Mouse (Mus musculus) heart, postnatal 36 days (tissue): ENCODE results near the gene Lhx9. TPM values are rescaled to one million over a fixed set of nuclear protein-coding genes. Genes with fewer than 3 reads are reported as not detected.

Experiments
- DNase-seq, 2 experiments: peaks; one replicate each; pipeline ENCODE4 v3.0.0; 2021 to 2022
- intact Hi-C: fragments of 180-260 bp; cut with DNase I; formaldehyde crosslinking; loops from one replicate; pipeline ENCODE4 v1.15.1; 2025
- total RNA-seq, 2 experiments: library from RNA; stranded (reverse); gene quantifications; 2 replicates each; pipeline ENCODE4 v1.2.3; 2021

Gene Lhx9
- total RNA-seq, 2 experiments from 2014 or later: not detected

DNA sequence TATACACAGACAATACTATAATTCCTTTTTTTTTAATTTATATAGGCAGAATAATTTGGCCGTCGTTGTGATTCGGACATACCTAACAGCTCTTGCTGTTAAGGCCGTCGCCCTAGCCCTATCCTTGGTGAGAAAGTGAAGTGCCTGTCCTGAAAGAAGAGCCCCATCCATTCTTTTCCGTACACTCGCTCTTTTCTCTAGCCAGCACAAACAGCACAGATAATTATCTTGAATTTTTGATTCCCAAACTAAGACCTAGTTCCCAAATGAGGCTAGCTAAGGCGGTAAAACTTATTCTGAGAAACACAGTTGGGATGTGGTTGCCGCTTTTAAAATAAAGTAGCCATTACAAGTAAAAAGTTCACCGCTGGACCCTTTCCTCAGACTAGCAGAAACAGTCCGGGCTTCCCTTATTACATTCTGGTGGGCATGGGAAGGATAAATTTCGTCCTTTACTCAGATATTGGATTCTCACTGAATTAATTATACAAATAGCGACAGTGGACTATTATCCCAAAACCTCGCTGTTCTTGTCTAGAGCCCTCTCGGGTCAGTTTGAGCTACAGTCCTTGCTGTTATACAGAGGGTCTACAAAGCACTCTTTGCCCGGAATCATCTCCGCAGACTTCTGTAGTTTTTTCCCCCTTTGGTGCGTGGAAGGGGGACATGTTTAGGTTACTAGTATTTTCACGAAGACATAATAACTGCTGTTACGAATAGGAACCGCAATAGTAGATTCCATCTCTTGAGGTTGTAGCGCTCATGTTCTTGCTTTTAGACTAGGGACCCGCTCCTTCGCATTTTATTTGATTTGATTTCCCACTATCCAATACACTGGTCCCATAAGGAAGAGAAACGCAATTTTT lies 7.7 kb downstream of the Lhx9 start:
- no peak for DNase-seq
- intact Hi-C loops: no loop called here

DNA sequence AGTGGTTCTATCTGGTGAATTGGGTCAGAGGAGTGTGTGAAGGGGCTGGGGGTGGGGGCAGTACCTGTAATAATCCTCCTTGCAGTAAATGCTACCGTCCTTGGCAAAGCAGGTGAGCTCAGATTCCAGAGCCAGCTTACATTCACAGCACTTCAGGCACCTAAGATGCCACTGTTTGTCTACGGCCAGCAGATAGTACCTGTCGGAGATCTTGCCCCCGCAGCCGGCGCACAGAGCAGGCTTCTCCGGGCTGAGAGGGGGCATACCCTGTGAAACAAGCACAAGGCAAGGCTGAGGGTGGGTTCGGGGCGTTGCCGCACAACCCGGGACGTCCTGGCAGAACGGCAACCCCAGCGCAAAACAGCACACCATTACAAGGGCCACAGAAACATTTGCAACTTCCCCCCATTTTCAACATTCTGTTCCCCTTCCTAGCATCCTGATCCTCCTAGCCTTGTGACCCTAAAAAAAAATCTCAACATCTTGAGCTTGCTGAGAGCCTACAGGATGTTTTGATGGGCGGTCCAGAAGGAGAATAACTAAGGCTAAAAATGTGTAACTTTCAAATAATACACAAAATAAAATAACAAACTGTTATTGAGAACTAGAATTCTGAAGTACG lies 8.5 kb downstream of the Lhx9 start:
- DNase-seq: no peak
- intact Hi-C loops: loop anchor here (5.0 kb wide), 1 partner anchor 513 kb away; no protein-coding TSS in a partner anchor

DNA sequence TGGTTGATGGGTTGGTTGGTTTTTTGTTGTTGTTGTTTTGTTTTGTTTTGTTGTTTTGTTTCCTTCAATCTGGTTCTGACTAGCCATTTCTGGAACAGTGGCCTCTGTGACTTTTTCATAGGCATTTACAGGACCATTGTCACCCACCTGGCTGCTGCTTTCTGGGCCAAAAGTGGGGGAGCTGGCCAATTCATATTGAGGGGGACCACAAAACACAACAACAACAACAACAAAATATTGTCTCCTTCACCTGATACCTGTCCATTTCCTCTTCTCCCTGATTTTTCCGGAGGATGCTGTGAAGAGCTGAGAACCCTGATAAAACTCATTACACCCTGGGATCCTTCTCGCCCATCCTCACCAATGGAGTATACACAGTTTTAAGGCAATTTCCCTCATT lies 9.1 kb downstream of the Lhx9 start:
- no peak for DNase-seq
- intact Hi-C loops: loop anchor here (5.0 kb wide), 1 partner anchor 512 kb away; no protein-coding TSS in a partner anchor

DNA sequence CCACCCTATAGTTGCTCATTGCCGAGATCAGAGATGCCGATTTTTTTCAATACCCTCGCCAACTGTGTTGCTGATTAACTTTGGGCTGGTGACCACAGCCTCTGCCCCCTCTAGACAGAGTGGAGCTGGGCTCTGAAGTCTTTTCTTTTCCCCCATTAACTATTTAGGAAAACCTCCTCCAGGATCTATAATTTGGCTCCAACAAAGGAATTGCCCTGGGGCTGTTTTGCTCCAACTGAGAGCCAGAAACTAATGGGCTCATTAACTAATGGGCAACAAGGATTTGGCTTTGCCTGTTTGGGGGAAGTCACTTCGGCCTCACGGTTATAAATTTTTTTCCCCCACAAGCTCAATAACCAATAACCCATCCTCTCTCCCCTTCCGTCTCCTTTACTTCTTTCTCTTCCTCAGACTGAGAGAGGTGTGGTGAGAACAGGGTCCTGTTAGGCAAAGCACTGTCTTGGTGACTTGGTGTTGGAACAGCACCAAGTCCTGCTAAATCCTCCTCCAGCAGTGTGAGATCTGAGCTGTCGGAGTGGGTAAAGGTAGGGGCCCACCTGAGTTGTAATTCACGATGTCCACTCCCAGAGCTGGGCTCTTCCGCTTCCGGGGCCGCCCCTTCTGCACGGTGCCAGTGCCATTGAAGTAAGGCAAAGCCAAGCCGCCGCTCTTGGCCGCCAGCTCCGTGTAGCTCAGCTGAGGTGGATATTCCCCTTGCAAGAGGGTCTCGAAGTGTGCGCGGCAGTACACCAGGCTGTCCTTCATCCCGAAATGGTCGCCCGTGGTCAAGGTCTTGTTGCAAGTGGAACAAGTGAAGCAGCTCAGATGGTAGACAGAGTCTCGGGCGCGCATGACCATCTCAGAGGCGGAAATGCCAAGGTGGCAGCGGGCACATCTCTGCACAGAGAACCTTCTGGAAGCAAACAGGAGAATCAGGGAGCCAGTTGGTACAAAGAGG lies 10.3 kb downstream of the Lhx9 start:
- intact Hi-C loops: loop anchor here (5.0 kb wide), 1 partner anchor 511 kb away; no protein-coding TSS in a partner anchor
- DNase-seq: no peak

DNA sequence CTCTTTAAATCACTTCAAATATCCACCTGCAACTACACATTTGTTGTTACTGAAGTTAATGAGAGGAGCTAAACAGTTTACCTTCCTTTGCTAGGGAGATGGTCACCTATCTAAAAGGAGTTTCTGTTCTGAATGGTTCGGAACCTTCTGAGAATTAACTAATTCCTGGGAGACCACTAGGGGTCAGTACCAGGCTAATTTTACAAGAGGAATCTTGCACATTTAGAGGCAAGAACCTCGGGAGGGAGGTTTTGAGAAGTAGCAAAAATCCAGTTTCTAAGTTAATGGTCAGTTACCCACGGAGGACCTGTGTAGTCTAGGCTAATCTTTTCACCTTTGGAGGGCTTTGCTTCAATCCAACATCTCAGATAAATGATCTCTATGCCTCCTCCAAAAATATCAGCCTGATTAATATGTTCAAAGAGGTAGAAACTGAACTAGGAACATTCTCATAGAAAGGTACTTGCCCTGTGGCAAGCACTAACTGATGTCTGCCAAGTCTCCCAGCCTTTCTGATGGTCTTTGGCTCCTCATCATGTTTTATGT lies 12.9 kb downstream of the Lhx9 start:
- no peak for DNase-seq
- intact Hi-C loops: loop anchor here (1.0 to 5.0 kb wide), 4 partner anchors 248 to 508 kb away; no protein-coding TSS in a partner anchor

DNA sequence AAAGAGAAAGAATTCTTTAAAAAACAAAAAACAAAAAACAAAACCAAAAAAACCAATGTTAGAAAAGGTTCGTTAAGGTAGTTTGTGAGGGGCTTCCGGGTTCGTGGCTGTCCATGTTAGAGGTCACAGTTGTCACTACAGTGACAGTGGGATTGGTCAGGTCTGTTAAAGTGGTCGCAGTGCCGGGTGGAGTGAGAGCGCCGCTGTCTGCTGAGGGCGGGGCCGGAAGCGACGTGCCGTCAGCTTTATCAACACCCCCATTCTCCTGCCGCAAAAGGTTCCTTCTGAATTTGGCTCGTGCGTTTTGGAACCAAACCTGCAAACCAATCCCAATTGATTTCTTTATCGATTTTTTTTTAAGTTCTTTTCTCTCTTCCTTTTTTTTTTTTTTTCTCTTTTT lies 17.1 kb downstream of the Lhx9 start:
- no peak for DNase-seq
- intact Hi-C loops: no loop called here

DNA sequence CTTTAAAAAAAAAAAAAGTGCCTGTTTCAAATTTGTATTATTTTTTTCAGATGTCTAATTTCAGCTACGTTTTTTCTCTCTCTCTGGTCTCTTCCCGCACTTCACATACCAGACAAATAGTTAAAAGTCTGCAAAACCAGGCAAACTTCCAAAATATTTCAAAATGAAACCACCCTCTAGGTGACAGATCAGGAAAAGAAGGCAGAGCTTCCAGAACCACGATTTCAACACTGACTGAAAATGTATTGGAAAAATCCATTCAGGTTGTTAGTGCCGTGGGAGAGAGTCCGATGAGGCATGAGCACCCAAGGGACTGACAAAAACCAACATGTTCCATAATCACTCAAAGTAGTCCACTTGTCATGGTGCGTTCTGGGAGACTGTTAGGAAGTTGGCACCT lies 21.5 kb downstream of the Lhx9 start:
- intact Hi-C loops: no loop called here
- DNase-seq: no peak

DNA sequence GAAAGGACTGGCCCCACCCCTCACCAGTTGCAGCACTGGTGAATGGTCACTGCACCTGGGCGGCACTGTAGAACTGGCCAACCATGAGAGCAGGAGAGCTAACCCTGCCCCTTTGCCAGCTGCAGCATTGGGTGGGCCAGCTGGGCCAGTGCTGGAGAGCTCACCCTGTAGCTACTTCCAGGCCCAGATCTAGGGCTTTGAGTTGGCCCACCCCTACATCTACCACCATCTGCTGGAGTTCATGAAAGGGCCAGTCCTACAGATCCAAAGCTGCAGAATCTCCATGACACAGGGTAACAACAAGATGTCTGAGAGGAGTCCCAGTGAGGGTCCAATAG lies 25.4 kb downstream of the Lhx9 start:
- intact Hi-C loops: no loop called here
- no peak for DNase-seq

DNA sequence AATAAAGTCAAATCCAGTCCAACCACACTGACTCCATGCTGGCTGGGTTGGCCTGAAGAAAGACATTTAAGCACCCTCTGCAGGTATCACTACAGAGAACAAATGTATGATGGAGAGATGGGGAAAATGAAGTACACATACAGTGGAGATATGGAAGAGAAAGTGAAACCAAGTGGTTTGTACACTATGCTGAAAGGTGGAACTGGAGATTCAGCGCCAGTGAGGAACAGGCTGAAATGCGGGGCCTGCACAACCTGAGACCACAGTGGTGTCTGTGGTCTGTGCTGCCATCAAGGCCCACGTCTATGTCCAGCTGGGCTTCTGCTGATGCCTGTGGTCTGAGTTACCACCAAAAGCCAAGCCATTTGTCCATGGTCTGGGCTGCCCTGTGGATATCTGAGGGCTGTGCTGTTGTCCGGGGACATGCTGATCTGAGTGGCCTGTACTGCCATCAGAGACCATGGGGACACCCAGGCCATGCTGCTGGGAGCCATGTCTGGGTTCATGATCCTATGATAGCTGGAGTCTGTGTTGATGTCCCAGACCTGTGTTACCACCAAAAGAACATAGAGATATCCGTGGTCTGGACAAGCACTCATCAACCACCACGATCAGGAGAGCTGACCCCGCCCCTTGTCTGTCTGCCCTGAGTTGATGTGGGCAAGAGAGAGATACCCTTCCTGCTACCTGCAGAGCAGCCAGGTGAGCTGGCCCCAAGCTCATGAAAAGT lies 26.0 kb downstream of the Lhx9 start:
- no peak for DNase-seq
- intact Hi-C loops: no loop called here

DNA sequence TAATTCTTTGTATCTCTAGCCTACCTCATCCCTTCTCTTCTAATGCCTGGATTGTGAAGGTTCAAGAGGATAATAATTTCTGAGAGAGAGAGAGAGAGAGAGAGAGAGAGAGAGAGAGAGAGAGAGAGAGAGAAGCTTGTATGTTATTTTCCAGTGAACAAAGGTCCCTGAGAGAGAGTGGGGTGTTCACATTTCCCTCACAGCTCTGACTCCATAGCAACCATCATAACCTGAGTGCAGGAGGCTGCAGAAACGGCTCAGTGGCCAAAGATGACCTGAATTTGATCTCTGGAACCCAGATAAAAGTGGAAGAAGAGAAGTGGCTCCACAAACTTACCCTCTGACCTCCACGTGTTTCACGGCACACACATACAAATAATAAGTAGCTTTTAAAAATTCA lies 46.6 kb downstream of the Lhx9 start:
- intact Hi-C loops: no loop called here

DNA sequence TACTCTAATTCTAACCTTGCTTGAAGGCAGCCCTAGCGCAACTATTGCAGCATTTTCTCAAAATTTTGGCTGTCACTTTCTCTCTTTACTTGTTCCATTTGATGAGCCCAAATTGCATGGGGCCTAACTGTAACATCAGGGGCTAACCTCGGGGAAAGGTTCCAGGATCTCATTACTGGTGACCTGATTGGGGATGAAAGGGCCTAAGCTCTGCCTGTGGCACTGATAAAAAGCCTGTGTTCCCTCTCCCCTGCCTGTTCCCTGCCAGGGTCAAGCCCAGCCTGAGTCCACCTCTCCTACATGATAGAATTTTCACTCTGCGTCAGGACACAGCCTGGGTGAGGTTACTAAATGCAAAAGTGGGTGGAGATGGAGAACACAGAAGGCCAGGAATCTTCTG lies 47.1 kb downstream of the Lhx9 start:
- intact Hi-C loops: no loop called here

More for the DNA sequence above, 46.6 kb downstream of the Lhx9 start:
- no peak for DNase-seq

DNA sequence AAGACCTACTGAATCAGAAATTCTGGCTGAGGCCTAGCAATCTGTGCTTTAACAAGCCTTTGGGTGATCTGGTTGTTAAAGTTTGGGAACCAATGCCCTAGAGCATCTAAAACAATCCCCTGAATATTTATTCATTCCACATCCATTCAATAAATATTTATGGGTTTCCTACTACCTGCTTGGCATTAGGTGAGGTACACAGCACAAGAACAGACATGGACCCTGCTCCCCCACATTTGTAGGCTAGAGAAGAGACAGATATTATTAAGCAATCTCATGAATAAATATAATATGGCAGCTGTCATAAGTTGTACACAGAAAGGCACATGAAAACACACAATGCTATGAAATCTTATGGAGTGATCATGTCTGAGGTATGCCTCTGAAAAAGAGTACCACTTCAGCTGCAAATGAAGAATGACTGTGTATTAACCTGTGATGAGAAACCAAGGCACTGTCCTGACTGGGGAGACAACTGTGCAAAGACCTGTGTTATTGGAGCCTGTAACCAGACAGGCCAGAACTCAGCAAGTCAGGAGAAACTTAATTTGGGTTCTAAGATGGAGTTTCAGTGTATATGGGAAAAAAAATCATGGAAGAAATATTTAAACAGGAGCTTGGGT lies 48.6 kb downstream of the Lhx9 start:
- intact Hi-C loops: no loop called here
- no peak for DNase-seq

More for the DNA sequence above, 47.1 kb downstream of the Lhx9 start:
- DNase-seq: no peak

DNA sequence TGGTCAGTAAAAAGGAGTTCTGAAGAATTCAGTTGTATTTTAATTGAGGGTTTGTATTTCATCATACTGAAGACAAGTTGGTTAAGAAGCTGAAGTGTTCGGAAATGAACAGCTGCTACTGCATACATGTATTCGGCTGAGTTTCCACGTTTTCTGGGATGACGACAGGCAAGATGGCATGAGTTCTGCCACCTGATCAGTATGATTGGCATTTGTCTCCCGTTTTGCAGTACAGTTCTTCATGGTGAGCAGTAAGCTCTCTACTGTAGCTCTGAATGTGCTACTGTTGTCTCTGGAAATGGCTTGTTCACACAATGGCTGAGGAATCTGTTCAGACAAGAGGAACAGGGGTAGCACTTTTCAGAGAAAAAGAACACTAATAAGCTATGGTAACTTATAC lies 50.3 kb downstream of the Lhx9 start:
- intact Hi-C loops: no loop called here

DNA sequence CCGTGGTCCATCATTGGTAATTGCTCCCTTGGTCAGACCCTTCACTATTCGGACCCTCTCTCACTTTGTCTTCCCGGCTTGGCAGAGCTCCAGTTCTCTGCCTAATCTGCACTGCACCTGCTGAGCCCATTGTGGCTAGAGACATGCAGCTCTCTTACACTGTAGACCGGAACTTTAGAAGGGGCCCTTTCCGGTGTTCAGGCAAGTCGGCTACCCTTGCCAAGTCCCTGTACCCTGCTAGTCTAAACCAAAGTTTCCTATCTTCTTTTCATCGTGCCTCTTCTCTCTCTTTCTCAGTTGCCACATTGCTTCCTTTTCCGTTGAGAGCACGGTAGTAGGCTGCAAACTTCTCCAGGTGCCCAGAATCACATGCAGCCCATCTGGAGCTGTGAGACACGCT lies 62.5 kb downstream of the Lhx9 start:
- DNase-seq: no peak
- intact Hi-C loops: no loop called here

More for the DNA sequence above, 50.3 kb downstream of the Lhx9 start:
- DNase-seq: no peak

DNA sequence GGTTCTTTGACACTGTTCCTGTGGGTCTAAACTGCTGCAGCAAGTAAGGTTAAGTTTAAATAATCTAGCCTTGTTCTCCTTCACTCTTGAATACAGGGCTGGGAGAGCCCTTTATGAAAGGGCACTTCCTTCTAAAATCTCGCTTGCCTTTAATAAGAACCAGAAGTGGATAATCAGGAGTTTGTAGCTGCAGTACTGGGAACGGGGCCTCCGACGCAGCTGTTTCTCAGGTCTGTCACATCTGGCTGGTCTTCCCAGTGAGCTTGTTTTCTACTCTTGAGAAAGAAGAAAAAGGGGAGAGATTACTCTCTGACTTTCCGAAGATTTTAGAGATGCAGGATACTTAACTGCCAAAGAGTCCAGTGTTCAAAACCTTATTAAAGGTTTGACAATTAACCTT lies 64.4 kb downstream of the Lhx9 start:
- intact Hi-C loops: no loop called here
- no peak for DNase-seq
